Mouse (Mus musculus) spleen, adult 2 months (tissue): ENCODE data around the gene Oxsr1.

Source experiments
- CTCF ChIP-seq: fragments of 200-500 bp; IDR thresholded peaks from 2 replicates; pipeline ENCODE4 v1.5.1; 2011; ENCODE audit warnings: mild to moderate bottlenecking, inconsistent platforms; ENCODE audit not compliant: insufficient read depth, insufficient read length, insufficient replicate concordance; ENCODE audit errors: extremely low read depth
- POLR2A ChIP-seq: fragments of 200-500 bp; IDR thresholded peaks from 2 replicates; pipeline ENCODE4 v1.6.1; 2011; ENCODE audit warnings: low read depth, low read length, inconsistent platforms

DNA sequence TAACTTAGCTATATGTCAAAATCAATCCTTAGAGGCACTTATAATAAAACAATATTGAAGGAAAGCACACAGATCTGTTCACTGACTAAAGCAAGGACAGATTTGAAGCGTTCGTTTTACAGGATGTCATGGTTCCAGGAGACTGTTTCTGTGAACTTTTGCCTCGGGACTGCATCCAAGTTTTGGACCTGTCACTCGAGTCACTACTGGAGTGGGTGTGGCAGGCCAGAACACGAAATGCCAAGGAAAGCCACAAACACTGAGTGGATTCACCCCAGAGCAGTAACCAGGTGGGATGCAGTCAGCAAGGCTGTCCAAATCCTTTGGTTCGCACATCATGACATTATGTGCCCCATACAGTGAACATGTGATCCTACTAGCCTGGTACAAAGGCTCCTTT, 107.6 kb downstream of the Oxsr1 start:
- TF ChIP-seq CTCF (no peak), POLR2A (no peak)
